Mouse (Mus musculus) WW6 (cell line): Measurements from ENCODE around the gene Ugt1a6b.

Experiments
- DNase-seq: peaks from one replicate; pipeline ENCODE4 v3.0.0-alpha.2; 2013; ENCODE audit warnings: low read depth, low spot score

Gene Ugt1a6b

GRCm38 (mm10) chr1:88237311-88237710 is 134.3 kb downstream of the Ugt1a6b start:
- no peak for DNase-seq

GRCm38 (mm10) chr1:88238771-88239170 is 135.7 kb downstream of the Ugt1a6b start:
- no peak for DNase-seq

- DNase-seq, result no peak
Measured at GRCm38 (mm10) chr1:88240072-88240471, 137.0 kb downstream of the Ugt1a6b start.

- no peak for DNase-seq
Measured at GRCm38 (mm10) chr1:88240579-88240978, 137.5 kb downstream of the Ugt1a6b start.

- DNase-seq, result no peak
Measured at GRCm38 (mm10) chr1:88243861-88244260, 140.8 kb downstream of the Ugt1a6b start.

GRCm38 (mm10) chr1:88245881-88246280 is 142.8 kb downstream of the Ugt1a6b start:
- DNase-seq, result no peak

- no peak for DNase-seq
Measured at GRCm38 (mm10) chr1:88246386-88246785, 143.3 kb downstream of the Ugt1a6b start.

- no peak for DNase-seq
Measured at GRCm38 (mm10) chr1:88247660-88248059, 144.6 kb downstream of the Ugt1a6b start.

GRCm38 (mm10) chr1:88248658-88249057 is 145.6 kb downstream of the Ugt1a6b start:
- DNase-seq, result no peak

- no peak for DNase-seq
Measured at GRCm38 (mm10) chr1:88249596-88249995, 146.5 kb downstream of the Ugt1a6b start.

- no peak for DNase-seq
Measured at GRCm38 (mm10) chr1:88250023-88250422, 147.0 kb downstream of the Ugt1a6b start.

- no peak for DNase-seq
Measured at GRCm38 (mm10) chr1:88253106-88253505, 150.1 kb downstream of the Ugt1a6b start.

- DNase-seq, result no peak
Measured at GRCm38 (mm10) chr1:88253540-88253939, 150.5 kb downstream of the Ugt1a6b start.

GRCm38 (mm10) chr1:88254793-88255465 is 151.9 kb downstream of the Ugt1a6b start:
- no peak for DNase-seq

- no peak for DNase-seq
Measured at GRCm38 (mm10) chr1:88255466-88255857, 152.4 kb downstream of the Ugt1a6b start.

- no peak for DNase-seq
Measured at GRCm38 (mm10) chr1:88255989-88256754, 153.1 kb downstream of the Ugt1a6b start.

- DNase-seq, result no peak
Measured at GRCm38 (mm10) chr1:88256886-88257663, 154.0 kb downstream of the Ugt1a6b start.

- no peak for DNase-seq
Measured at GRCm38 (mm10) chr1:88257681-88258080, 154.6 kb downstream of the Ugt1a6b start.

- DNase-seq, result no peak
Measured at GRCm38 (mm10) chr1:88258361-88258760, 155.3 kb downstream of the Ugt1a6b start.

- no peak for DNase-seq
Measured at GRCm38 (mm10) chr1:88258881-88259642, 156.0 kb downstream of the Ugt1a6b start.

- no peak for DNase-seq
Measured at GRCm38 (mm10) chr1:88259643-88260024, 156.6 kb downstream of the Ugt1a6b start.

GRCm38 (mm10) chr1:88260114-88260513 is 157.1 kb downstream of the Ugt1a6b start:
- no peak for DNase-seq
